Mouse (Mus musculus) urinary bladder, adult 18-20 months (tissue): ENCODE results near the gene Zbtb9.
"Not testable (repeated sequence)": the region's sequence is repeated elsewhere in the genome, so short reads cannot be mapped to it uniquely, and the experiment has no call there.

ENCODE experiments used
- DNase-seq, 2 experiments: peaks; one replicate each; pipeline ENCODE4 v3.0.0; 2022; ENCODE audit warnings: low spot score in 2 of 2, mixed read lengths in 2 of 2

Gene Zbtb9

GRCm38 (mm10) chr17:26972703-26973574, at the start of gene Zbtb9:
Gene Zbtb9, plus strand, starts transcription at chr17:26973167.
- peak; percentile 89 to 96 for DNase-seq

GRCm38 (mm10) chr17:26925414-26925813, 47.6 kb upstream of the Zbtb9 start:
- not testable (repeated sequence) for DNase-seq

DNA sequence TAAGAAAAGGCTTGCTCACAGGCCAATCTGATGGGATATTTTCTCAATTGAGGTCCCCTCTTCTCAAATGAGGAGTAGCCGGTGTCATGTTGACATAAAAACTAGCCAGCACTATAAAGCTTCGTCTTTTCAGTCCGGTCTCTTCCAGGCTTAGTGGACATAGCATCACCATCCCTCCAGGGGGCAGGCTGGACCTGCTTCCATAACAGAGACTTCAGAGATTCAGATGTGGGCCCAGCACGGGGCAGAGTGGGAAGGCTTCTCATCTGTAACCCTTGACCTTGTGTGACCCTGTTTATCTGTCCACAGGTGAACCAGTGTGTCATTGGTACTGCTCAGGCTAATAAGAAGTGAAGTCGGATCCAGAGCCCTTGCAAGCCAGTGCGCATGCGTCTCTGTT, 41.2 kb upstream of the Zbtb9 start:
- not testable (repeated sequence) for DNase-seq

DNA sequence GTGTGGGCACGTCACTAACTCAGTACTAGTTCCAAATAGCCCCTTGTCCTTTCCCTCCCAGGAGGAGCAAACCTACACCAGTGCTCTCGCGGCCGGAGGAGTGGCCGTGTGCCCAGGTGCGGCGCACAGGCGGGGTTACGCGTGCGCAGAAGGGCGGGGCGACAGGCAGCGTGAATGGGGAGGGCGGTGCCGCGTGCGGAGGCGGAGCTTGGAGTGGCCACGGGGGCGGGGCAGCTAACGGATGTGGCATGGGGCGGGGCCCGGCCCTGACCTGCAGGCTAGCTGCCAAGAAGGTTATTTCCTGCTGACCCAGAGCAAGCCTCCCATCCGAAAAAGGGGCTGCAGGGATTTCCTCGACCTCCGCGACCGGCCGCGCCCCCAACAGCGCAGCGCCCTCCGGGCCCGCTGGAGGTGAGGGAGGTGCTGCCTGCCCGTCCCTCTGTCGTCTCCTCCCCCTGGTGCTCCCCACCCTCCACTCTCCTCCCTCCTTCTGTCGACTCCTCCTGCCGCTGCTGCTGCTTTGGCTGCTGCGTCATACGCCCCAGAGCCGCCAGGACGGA, 40.0 kb upstream of the Zbtb9 start, which contains the start of gene Phf1:
Gene Phf1 (plus strand): TSS at position 214 of the 560 bp plus-strand sequence.
- peak; percentile 95 to 98 for DNase-seq

DNA sequence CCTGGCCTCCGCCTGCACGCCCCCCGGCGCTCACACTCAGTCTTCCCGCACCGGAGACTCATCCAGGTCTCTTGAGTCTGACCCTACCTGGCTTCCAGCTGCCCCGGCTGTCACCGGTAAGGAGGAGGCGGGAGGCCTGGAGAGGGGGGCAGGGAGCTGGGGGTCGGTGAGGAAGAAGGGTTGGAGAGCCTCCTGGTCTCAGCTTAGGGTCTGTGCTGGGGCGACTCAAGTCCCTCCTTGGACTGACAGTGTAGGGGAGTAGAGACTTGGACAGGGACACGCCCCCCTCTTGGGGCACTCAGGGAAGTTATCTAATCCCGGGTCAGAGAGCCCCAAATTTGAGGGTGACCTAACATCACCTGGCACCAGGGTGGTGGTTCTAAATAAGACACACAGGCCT, 39.5 kb upstream of the Zbtb9 start:
- DNase-seq: no peak

DNA sequence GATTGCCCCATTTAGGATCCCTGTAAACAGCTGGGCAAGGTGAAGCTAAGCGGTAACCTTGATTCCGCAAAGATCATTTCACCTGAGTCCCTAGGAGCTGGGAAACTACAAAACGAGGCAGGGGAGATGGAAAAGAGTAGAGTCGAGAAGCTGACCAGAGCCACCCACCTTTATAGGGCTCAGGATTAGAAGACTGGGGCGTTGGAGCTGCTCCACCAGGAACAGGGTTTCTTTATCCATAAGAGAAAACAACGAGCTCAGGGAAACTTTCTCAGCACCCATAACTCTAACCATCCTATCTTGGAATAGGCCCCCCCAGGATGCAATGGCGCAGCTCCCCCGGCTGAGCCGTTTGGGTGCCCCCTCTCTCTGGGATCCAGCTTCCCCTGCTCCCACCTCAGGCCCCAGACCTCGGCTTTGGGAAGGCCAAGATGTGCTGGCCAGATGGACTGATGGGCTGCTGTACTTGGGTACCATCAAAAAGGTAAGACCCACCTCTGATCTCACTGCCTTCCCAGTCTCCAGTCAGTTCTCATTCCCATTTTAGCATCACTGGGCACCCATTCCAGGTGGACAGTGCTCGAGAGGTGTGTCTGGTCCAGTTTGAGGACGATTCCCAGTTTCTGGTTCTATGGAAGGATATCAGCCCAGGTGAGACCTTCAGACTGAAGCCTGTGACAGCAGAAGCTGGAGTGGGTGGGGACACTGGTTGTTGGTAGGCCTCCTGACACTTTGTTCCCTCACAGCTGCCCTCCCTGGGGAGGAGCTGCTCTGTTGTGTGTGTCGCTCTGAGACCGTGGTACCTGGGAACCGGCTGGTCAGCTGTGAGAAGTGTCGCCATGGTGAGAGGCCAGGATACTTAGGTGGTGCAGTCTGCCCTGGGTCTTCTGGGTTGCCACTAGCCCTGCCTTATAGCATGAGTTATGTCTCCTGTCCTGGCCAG, 38.8 kb upstream of the Zbtb9 start:
- DNase-seq: no peak

DNA sequence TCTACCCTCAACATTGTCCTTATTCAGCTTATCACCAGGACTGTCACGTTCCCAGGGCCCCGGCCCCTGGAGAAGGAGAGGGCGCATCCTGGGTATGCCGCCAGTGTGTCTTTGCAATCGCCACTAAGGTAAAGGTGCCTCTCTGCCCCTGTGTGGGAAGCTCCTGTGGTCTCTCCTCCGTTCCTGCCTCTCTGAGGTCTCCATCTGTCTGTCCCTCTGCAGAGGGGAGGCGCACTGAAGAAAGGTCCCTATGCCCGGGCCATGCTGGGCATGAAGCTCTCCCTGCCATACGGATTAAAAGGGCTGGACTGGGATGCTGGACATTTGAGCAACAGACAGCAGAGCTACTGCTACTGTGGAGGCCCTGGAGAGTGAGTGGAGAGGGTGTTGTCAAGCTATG, 37.9 kb upstream of the Zbtb9 start:
- DNase-seq: no peak

- no peak for DNase-seq
Measured at GRCm38 (mm10) chr17:26936453-26936852, 36.5 kb upstream of the Zbtb9 start.

DNA sequence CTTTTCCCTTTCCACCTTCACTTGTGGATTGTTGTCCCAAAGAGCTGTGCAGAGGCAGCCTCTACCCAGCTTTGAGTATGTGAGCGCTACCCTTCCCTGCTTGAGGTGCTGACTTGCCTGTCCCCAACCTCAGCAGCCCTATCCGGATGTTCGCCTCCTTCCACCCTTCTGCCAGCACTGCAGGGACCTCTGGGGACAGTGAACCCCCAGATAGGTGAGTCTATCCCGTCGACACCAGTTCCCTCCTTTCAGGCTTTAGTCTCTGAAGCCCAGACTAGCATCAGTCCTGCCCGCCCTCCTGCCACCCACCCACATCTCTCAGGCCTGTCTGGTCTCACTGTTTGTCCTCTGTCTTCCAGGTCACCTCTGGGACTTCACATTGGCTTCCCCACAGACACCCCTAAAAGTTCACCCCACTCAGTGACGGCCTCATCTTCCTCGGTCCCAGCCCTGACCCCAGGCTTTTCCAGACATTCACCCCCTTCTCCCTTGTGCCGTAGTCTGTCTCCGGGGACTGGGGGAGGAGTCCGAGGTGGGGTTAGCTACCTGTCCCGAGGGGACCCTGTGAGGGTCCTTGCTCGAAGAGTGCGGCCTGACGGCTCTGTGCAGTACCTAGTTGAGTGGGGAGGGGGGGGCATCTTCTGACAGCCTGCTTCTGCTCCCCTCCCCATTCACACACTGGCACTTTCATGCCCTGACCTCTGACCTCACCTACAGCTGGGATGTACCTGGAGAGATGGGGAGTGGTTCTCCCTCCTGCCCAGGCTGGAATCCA, 35.9 kb upstream of the Zbtb9 start:
- no peak for DNase-seq

DNA sequence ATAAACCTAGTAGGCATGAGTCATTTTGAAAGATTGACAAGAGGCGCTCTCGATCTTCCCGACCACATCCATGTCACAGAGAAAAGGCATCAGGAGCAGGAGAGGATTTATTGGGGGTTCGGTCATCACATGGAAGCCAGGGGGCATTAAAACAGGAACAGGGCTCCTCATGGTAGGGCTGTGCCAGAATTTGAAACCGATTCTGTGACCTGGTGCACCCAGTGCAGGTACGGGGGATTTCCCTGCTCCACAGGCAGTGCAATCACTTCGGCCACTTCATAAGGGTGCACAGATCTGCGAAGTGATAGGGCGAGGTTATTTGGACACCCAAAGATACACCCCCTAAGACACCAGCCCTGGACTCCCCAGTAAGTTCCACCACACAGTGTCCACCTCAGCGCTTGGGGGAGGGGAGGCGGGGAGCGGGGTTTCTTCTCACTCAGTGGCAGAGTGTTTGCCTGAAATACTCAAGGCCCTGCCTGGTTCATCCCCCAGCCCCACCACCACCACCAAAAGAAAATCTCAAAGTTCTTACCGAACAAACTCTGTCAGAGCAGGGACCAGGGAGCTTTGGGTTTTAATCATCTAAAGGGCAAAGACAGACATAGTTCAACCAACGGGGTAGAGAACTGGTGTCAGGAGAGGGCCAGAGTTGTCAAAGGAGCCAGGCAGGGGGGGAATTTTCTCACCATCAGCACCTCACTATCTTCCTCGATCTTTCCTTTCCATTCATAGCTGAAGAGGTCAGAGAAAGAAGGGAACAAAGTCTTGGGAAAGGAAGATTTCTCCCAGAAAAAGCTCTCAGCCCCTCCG, 34.9 kb upstream of the Zbtb9 start:
- no peak for DNase-seq

- DNase-seq: no peak
Measured at GRCm38 (mm10) chr17:26938731-26939130, 34.2 kb upstream of the Zbtb9 start.

GRCm38 (mm10) chr17:26939178-26939972, 33.6 kb upstream of the Zbtb9 start, which contains the start of gene Cuta:
Gene Cuta, minus strand, starts transcription at chr17:26939569.
- DNase-seq: peak; percentile 98 to 99

GRCm38 (mm10) chr17:26939973-26940300, 33.0 kb upstream of the Zbtb9 start:
- no peak for DNase-seq

DNA sequence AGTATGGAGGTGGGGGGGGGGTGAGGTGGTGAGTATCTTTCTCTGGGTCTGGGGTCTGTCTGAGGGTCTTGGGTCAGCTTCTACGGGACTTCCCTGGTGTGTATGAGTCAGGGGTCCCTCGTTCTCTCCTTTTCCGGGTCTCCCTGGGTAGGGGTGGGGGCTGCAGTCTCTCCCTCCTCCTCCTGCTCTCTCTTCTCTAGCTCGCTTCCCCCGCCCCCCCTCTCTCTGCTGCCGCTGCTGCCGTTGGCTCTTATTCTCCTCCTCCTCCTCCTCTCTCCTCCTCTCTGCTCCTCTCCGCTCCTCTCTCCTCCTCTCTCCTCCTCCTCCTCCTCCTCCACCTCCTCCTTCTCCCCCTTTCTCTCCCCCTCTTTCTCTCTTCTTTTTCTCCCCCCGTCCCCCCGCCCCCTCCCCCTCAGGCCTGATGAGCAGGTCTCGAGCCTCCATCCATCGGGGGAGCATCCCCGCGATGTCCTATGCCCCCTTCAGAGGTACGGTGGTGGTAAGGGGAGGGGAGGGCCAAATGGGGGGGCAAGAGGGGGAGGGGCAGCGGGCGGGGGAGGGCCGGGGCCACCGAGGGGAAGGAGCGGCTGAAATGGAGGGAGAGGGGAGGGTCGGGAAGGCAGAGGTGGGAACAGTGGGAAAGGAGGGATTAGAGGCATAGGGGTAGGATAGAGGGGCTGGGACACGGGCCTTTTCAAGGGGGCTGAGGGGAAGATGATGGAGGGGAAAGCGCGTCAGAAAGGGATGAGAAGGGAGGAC, 31.8 kb upstream of the Zbtb9 start, which contains the start of gene Syngap1:
Gene Syngap1 (plus strand): TSS at position 223 of the 759 bp plus-strand sequence.
- DNase-seq: no peak

GRCm38 (mm10) chr17:26941841-26942570, 31.0 kb upstream of the Zbtb9 start:
- no peak for DNase-seq

DNA sequence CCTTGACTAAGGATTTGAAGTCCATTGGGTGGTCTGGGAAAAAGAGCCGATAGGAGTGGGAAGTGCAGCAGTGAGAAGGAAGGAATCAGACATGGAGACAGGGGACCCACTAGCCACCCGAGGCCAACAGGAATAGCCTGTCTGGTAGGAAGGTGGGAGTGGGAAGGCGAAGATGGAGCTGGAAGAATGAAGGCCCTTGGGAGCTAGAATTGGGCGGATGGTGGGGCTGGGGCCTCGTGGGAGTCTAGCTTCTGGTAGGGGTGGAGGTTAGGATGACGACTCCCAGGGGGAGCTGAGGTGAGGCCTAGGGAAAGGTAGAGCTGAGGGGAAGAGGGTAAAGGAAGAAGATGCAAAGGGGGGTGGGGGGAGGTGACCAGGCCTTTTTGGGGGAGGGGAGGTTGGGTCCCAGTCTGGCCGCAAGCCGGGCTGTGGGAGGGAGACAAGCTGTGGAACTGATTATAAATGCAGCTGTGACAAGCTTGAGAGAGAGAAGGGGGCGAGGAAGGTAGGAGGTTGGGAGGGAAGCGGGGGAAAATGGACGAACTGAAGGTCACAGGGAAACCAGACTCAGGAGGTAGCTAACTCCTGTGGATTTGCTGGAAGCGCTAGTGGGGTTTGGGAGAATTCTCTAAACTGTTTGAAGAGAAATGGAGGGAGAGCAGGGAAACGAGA, 27.0 kb upstream of the Zbtb9 start:
- DNase-seq: no peak

DNA sequence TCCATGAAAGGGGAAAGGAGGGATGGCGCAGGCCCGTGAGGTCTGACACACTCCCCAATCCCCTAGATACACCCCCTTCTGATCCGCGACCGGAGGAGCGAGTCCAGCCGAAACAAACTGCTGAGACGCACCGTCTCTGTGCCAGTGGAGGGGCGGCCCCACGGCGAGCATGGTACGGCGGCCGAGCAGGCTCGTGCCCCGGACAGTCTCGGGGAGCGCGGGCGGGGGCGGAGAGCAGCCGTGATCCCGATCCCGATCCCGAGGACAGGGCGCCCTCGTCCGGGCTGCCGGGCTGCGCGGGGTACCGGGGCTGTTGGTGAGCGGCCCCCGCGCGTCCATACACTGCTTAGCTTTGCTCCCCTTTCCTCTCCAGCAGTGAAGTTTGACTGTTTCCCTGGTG, 26.4 kb upstream of the Zbtb9 start:
- peak; percentile 68 to 71 for DNase-seq
